Mouse (Mus musculus) neural tube, embryonic 11.5 days (tissue): ENCODE results near the gene Xylt2. TPM values are rescaled to one million over a fixed set of nuclear protein-coding genes. Genes with fewer than 3 reads are reported as not detected.
"Not testable (repeated sequence)": the region's sequence is repeated elsewhere in the genome, so short reads cannot be mapped to it uniquely, and the experiment has no call there.

Experiments
- ATAC-seq: fragments of 200-750 bp; cut with Nextera tagmentation; 2 replicates; pipeline ENCODE4 v1.8.0; 2017; ENCODE audit warnings: moderate number of reproducible peaks, mild to moderate bottlenecking, moderate TSS enrichment, moderate library complexity; ENCODE audit not compliant: insufficient read depth, low FRiP score, low TSS enrichment
- DNase-seq: peaks from one replicate; pipeline ENCODE4 v3.0.0-alpha.2; 2015; ENCODE audit warnings: low spot score
- H3K27ac ChIP-seq: fragments of 300-500 bp; sonication (generic); 2 replicates; pipeline ENCODE4 v1.5.1; 2014; ENCODE audit warnings: low read depth, mild to moderate bottlenecking, low read length
- H3K27me3 ChIP-seq: fragments of 300-500 bp; sonication (generic); 2 replicates; pipeline ENCODE4 v1.6.1; 2014; ENCODE audit warnings: mild to moderate bottlenecking, low read length, mixed read lengths; ENCODE audit not compliant: control insufficient read depth, insufficient read depth
- H3K36me3 ChIP-seq: fragments of 300-500 bp; sonication (generic); 2 replicates; pipeline ENCODE4 v1.6.1; 2014; ENCODE audit warnings: mild to moderate bottlenecking, low read length, moderate library complexity, mixed read lengths; ENCODE audit not compliant: control insufficient read depth, insufficient read depth
- H3K4me1 ChIP-seq: fragments of 300-500 bp; sonication (generic); 2 replicates; pipeline ENCODE4 v1.6.1; 2014; ENCODE audit warnings: low read length, mixed read lengths; ENCODE audit not compliant: control insufficient read depth, insufficient read depth
- H3K4me2 ChIP-seq: fragments of 300-500 bp; sonication (generic); 2 replicates; pipeline ENCODE4 v1.6.1; 2014; ENCODE audit warnings: low read depth, mild to moderate bottlenecking, moderate library complexity
- H3K4me3 ChIP-seq: fragments of 300-500 bp; sonication (generic); 2 replicates; pipeline ENCODE4 v1.5.1; 2014; ENCODE audit warnings: low read depth, low read length
- H3K9ac ChIP-seq: fragments of 300-500 bp; sonication (generic); 2 replicates; pipeline ENCODE4 v1.6.1; 2014; ENCODE audit warnings: mild to moderate bottlenecking, low read length
- H3K9me3 ChIP-seq: fragments of 300-500 bp; sonication (generic); 2 replicates; pipeline ENCODE4 v1.6.1; 2016; ENCODE audit warnings: low read length; ENCODE audit not compliant: control insufficient read depth
- WGBS: fragments of 180-500 bp; shearing (Covaris S2); extraction: QIAGEN DNeasy Blood & Tissue Kit; methylation state at CpG from one replicate; pipeline ENCODE4 v1.1.7; 2014; 5-methylcytosine and 5-hydroxymethylcytosine counted together
- polyA plus RNA-seq: library from polyadenylated mRNA; unstranded; fragments of >200 nt; fragmentation: Nextera tagmentation; extraction: Ambion mirVana; gene quantifications from 2 replicates; pipeline ENCODE4 v1.2.1, GENCODE M21; 2014

The Xylt2 gene
- polyA plus RNA-seq, 1 experiment from 2014 or later, result 17.0 TPM

DNA sequence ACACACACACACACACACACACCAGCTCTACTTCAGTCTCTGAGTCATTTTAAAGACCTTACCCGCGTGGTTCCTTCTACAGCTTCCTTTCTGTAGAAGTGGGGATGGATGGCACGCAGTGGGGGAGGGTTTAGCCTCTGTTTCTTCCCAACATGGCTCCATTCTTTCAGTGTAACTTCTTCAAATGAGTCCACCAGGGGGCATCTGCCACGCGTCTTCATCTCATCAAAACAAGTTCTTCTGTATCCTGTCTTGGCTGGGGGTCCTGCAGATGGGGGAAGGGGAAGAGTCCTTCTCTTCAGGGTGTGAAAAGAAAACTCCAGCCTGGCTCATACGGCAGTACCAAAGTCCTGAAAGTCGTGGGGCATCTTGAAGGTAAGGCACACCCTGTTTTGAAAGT lies 26.7 kb upstream of the Xylt2 start:
- H3K9me3 ChIP-seq, result no peaks in the 10 kb centered on the region
- no peaks in the 10 kb centered on the region for H3K4me1 ChIP-seq
- DNase-seq (no peak), ATAC-seq (no peak)
- H3K4me3 ChIP-seq, result no peak overlapping the region
- H3K9ac ChIP-seq, result no peak overlapping the region
- no peak overlapping the region for H3K27ac ChIP-seq
- H3K4me2 ChIP-seq, result no peak overlapping the region
- no peaks in the 10 kb centered on the region for H3K36me3 ChIP-seq
- WGBS, result 46% methylated on average over 7 of the region's 7 CpGs
- H3K27me3 ChIP-seq, result no peaks in the 10 kb centered on the region

GRCm38 (mm10) chr11:94702216-94702610 lies 24.9 kb upstream of the Xylt2 start:
- Histone ChIP-seq H3K9ac (no peak overlapping the region), H3K4me2 (no peak overlapping the region), H3K9me3 (no peaks in the 10 kb centered on the region), H3K27me3 (no peaks in the 10 kb centered on the region), H3K27ac (no peak overlapping the region), H3K4me3 (no peak overlapping the region), H3K4me1 (no peaks in the 10 kb centered on the region), H3K36me3 (no peaks in the 10 kb centered on the region)
- 61% methylated on average over 3 of the region's 3 CpGs for WGBS
- ATAC-seq, result no peak
- no peak for DNase-seq

DNA sequence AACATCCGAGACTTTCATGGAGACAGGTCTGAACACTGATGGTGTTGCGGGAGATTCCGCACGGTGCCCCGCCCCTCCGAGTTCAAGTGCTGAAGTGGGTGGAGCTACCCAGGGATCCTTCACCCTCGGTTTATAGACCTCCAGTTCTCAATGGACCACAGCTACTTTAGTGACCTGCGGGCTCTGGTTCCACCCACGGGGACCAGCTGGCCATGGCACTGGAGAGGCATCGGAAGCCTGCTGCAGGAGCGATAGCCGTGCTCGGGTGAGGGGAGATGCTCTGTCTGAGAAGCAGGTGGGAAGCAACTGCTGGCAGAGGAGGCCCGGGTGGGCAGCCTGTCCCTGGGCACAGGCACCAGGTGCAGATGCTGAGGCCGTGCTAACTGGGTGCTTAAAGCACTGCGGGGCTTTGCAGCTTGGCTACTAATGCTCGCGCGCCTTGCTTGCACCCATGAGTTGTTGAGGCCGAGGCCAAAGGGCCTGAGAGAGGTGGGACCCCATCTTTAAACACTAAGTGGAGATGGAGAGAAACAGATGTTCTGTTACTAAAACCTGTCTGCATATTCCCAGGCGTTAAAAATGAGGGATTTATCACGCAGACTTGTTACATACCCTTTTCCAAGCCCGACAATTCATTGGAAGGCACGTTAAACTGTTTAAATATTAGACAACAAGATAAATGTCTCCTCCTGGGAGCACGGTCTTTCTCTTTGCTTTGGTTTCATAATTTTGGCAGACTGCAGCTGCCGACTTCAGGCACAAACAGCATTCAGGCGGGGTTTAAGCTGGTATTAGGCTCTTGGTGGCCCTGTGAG lies 24.3 kb upstream of the Xylt2 start:
- Histone ChIP-seq H3K36me3 (no peaks in the 10 kb centered on the region), H3K27ac (no peak overlapping the region), H3K4me1 (no peaks in the 10 kb centered on the region), H3K27me3 (no peaks in the 10 kb centered on the region), H3K9me3 (no peaks in the 10 kb centered on the region), H3K9ac (no peak overlapping the region), H3K4me2 (no peak overlapping the region), H3K4me3 (no peak overlapping the region)
- ATAC-seq (no peak), DNase-seq (no peak)
- WGBS, result 57% methylated on average over 27 of the region's 27 CpGs

- H3K4me1 ChIP-seq, result no peaks in the 10 kb centered on the region
- ATAC-seq (no peak), DNase-seq (no peak)
- H3K27me3 ChIP-seq, result no peaks in the 10 kb centered on the region
- no peak overlapping the region for H3K4me3 ChIP-seq
- H3K9me3 ChIP-seq, result no peaks in the 10 kb centered on the region
- no peaks in the 10 kb centered on the region for H3K36me3 ChIP-seq
- no peak overlapping the region for H3K9ac ChIP-seq
- H3K4me2 ChIP-seq, result no peak overlapping the region
- H3K27ac ChIP-seq, result no peak overlapping the region
- WGBS, result 88% methylated on average over 3 of the region's 3 CpGs
Measured at GRCm38 (mm10) chr11:94699399-94699798, 22.1 kb upstream of the Xylt2 start.

DNA sequence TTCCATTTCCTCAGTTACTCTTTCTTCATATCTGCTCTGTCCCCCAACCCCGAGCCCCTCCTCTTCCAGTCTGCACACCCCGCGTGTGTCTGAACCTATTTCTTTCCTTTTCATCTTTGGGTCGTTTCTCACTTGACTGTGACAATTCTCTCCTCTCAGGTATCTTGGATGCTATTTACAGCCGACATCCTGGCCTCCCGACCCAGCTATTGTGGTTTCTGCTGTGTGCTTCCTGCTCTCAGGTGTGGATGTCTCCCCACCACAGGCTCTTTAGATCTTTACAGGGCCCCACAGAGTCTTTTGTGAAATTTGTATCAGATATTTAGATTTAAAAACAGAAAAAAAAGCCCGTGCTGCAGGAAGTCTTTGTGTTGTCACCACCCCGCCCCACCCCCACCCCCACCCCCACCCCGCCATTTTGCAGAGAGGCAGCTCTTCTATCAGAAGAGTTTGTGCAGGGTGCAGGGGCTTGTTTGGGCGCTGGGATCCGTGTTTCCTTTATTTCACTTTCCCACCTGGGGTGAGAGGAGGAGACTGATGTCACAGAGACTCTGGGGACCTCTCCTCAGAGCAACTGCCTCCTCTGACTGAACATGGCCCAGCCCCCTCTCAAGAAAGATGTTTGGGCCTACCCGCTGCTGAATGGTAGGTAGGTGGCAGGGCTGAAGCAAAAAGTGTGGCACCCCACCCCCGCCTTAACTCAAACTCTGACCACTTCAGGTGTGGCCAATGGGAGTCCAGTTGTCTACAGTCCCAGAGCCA lies 20.6 kb upstream of the Xylt2 start:
- Histone ChIP-seq H3K4me3 (no peak overlapping the region), H3K4me2 (no peak overlapping the region), H3K9me3 (no peaks in the 10 kb centered on the region), H3K9ac (no peak overlapping the region), H3K36me3 (no peaks in the 10 kb centered on the region), H3K4me1 (no peaks in the 10 kb centered on the region), H3K27me3 (no peaks in the 10 kb centered on the region), H3K27ac (no peak overlapping the region)
- DNase-seq, result no peak
- 44% methylated on average over 13 of the region's 13 CpGs for WGBS
- no peak for ATAC-seq

DNA sequence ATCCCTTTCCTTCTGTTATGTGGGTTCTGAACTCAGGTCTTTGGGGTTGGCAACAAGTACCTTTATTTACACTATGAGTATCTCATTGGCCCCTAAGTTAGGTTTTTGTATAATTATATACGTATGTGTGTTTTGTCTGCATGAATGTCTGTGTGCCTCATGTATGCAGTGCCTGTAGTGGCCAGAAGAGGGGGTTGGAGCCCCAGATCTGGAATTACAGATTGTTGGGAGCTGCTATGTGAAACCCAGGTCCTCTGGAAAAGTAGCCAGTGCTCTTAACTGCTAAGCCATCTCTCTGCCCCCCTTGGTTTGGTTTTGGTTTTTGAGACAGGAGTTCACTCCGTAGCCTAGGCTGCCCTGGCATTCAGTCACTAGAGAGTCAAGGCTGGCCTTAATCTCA lies 19.8 kb upstream of the Xylt2 start:
- no peak overlapping the region for H3K4me3 ChIP-seq

GRCm38 (mm10) chr11:94695508-94695907 lies 18.2 kb upstream of the Xylt2 start:
- H3K4me3 ChIP-seq, result no peak overlapping the region
- no peak overlapping the region for H3K9ac ChIP-seq
- 88% methylated on average over 6 of the region's 6 CpGs for WGBS
- ATAC-seq, result no peak
- no peak overlapping the region for H3K4me2 ChIP-seq
- H3K4me1 ChIP-seq, result no peaks in the 10 kb centered on the region
- DNase-seq, result no peak
- H3K27ac ChIP-seq, result no peak overlapping the region
- H3K36me3 ChIP-seq, result no peaks in the 10 kb centered on the region
- no peaks in the 10 kb centered on the region for H3K9me3 ChIP-seq
- H3K27me3 ChIP-seq, result no peaks in the 10 kb centered on the region

More for the DNA sequence above, 19.8 kb upstream of the Xylt2 start:
- no peak overlapping the region for H3K27ac ChIP-seq
- 94% methylated on average over 2 of the region's 2 CpGs for WGBS
- no peaks in the 10 kb centered on the region for H3K27me3 ChIP-seq
- no peaks in the 10 kb centered on the region for H3K4me1 ChIP-seq
- no peak for ATAC-seq
- H3K4me2 ChIP-seq, result no peak overlapping the region
- H3K9ac ChIP-seq, result no peak overlapping the region
- no peak for DNase-seq
- no peaks in the 10 kb centered on the region for H3K9me3 ChIP-seq
- no peaks in the 10 kb centered on the region for H3K36me3 ChIP-seq

GRCm38 (mm10) chr11:94692502-94692901 lies 15.2 kb upstream of the Xylt2 start:
- H3K9me3 ChIP-seq, H3K4me1 ChIP-seq, H3K27me3 ChIP-seq, DNase-seq, H3K27ac ChIP-seq, H3K4me2 ChIP-seq, H3K9ac ChIP-seq, ATAC-seq, H3K36me3 ChIP-seq, H3K4me3 ChIP-seq: not testable (repeated sequence)

GRCm38 (mm10) chr11:94687178-94687577 lies 9.9 kb upstream of the Xylt2 start:
- DNase-seq (no peak), ATAC-seq (no peak)
- H3K4me1 ChIP-seq, result no peaks in the 10 kb centered on the region
- no peak overlapping the region for H3K9ac ChIP-seq
- no peaks in the 10 kb centered on the region for H3K9me3 ChIP-seq
- no peak overlapping the region for H3K4me3 ChIP-seq
- no peak overlapping the region for H3K27ac ChIP-seq
- no peaks in the 10 kb centered on the region for H3K27me3 ChIP-seq
- H3K36me3 ChIP-seq, result no peaks in the 10 kb centered on the region
- WGBS, result 88% methylated on average over 6 of the region's 6 CpGs
- no peak overlapping the region for H3K4me2 ChIP-seq
